Mouse (Mus musculus) stomach, embryonic 16.5 days (tissue): Measurements from ENCODE around the gene Fiz1. TPM values are rescaled to one million over a fixed set of nuclear protein-coding genes. Genes with fewer than 3 reads are reported as not detected.
"Not testable (repeated sequence)": the region's sequence is repeated elsewhere in the genome, so short reads cannot be mapped to it uniquely, and the experiment has no call there.

Source experiments
- ATAC-seq: fragments of 200-750 bp; cut with Nextera tagmentation; 2 replicates; pipeline ENCODE4 v1.8.0; 2017; ENCODE audit warnings: moderate number of reproducible peaks, moderate TSS enrichment; ENCODE audit not compliant: insufficient read depth, low FRiP score
- H3K27ac ChIP-seq: fragments of 300-500 bp; sonication (generic); 2 replicates; pipeline ENCODE4 v1.5.1; 2014; ENCODE audit warnings: low read length
- H3K27me3 ChIP-seq: fragments of 300-500 bp; sonication (generic); 2 replicates; pipeline ENCODE4 v1.6.1; 2014; ENCODE audit warnings: low read length, control low read depth, mixed read lengths; ENCODE audit not compliant: control insufficient read depth, insufficient read depth
- H3K36me3 ChIP-seq: fragments of 300-500 bp; sonication (generic); 2 replicates; pipeline ENCODE4 v1.6.1; 2014; ENCODE audit warnings: low read length; ENCODE audit not compliant: control insufficient read depth, insufficient read depth
- H3K4me1 ChIP-seq: fragments of 300-500 bp; sonication (generic); 2 replicates; pipeline ENCODE4 v1.6.1; 2014; ENCODE audit warnings: low read length, control low read depth, mixed read lengths; ENCODE audit not compliant: control insufficient read depth, insufficient read depth
- H3K4me2 ChIP-seq: fragments of 300-500 bp; sonication (generic); 2 replicates; pipeline ENCODE4 v1.6.1; 2014; ENCODE audit warnings: low read depth, low read length, mixed read lengths
- H3K4me3 ChIP-seq: fragments of 300-500 bp; sonication (generic); replicated peaks from 2 replicates; pipeline ENCODE4 v1.5.1; 2014; ENCODE audit warnings: mild to moderate bottlenecking, low read length
- H3K9ac ChIP-seq: fragments of 300-500 bp; sonication (generic); 2 replicates; pipeline ENCODE4 v1.6.1; 2014; ENCODE audit warnings: low read length
- H3K9me3 ChIP-seq: fragments of 300-500 bp; sonication (generic); replicated peaks from 2 replicates; pipeline ENCODE4 v1.6.1; 2016; ENCODE audit warnings: low read length, control low read depth; ENCODE audit not compliant: control insufficient read depth
- WGBS: fragments of 180-500 bp; shearing (Covaris S2); extraction: QIAGEN DNeasy Blood & Tissue Kit; methylation state at CpG from one replicate; pipeline ENCODE4 v1.1.7; 2014; 5-methylcytosine and 5-hydroxymethylcytosine counted together
- polyA plus RNA-seq: library from polyadenylated mRNA; unstranded; fragments of >200 nt; fragmentation: Nextera tagmentation; extraction: Ambion mirVana; gene quantifications from 2 replicates; pipeline ENCODE4 v1.2.1, GENCODE M21; 2015

The Fiz1 gene
- polyA plus RNA-seq, 1 experiment from 2014 or later: 22.6 TPM

DNA sequence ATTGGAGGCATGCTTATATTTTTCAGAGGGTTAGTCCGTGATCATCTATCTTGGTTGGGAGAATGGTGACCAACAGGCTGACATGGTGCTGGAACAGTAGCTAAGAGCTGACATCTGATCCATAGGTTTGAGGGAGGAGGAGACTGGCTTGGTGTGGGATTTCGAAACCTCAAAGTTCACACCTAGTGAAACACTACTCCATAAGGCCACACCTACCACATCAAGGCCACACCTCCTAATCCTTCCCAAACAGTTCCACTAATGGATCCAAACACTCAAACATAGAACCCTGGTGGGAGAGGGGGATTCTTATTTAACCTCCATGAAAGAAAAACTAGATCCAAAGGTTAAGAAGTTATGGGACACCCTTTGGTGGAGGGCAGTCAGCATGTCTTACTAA, 2.4 kb upstream of the Fiz1 start:
- Histone ChIP-seq H3K4me3 (no peak overlapping the region), H3K27ac (no peak overlapping the region), H3K9me3 (no peaks in the 10 kb centered on the region), H3K36me3 (peaks cover 7% of the 10 kb centered on the region), H3K4me2 (no peak overlapping the region), H3K9ac (no peak overlapping the region), H3K27me3 (no peaks in the 10 kb centered on the region), H3K4me1 (peaks cover 20% of the 10 kb centered on the region)
- 100% methylated on average over 2 of the region's 2 CpGs for WGBS
- no peak for ATAC-seq

DNA sequence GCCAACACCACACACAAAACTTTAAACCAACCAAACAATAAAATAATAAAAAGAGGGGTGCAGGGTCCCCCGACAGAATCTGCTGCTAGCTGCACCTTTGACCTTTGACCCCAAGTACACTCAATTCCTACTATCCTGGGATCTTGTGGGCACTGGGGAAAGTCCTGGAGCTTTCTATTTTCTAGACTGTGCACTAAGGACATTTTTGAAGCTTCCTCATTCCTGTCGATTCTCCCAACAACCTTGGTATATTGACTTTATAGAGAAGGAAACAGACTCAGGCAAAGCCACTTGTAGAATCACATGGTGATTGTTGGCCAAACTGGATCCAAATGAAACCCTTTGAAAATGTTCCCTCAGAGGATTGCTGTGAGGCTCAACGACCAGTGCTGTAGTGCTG, 1.6 kb upstream of the Fiz1 start:
- Histone ChIP-seq H3K9me3 (no peaks in the 10 kb centered on the region), H3K27ac (peak overlapping the region; percentile 95), H3K36me3 (peaks cover 16% of the 10 kb centered on the region), H3K9ac (peak overlapping the region; percentile 76), H3K4me2 (peak overlapping the region; percentile 63), H3K4me1 (peaks cover 12% of the 10 kb centered on the region), H3K4me3 (peak overlapping the region; percentile 83), H3K27me3 (no peaks in the 10 kb centered on the region)
- no peak for ATAC-seq
- WGBS: 55% methylated on average over 3 of the region's 3 CpGs

DNA sequence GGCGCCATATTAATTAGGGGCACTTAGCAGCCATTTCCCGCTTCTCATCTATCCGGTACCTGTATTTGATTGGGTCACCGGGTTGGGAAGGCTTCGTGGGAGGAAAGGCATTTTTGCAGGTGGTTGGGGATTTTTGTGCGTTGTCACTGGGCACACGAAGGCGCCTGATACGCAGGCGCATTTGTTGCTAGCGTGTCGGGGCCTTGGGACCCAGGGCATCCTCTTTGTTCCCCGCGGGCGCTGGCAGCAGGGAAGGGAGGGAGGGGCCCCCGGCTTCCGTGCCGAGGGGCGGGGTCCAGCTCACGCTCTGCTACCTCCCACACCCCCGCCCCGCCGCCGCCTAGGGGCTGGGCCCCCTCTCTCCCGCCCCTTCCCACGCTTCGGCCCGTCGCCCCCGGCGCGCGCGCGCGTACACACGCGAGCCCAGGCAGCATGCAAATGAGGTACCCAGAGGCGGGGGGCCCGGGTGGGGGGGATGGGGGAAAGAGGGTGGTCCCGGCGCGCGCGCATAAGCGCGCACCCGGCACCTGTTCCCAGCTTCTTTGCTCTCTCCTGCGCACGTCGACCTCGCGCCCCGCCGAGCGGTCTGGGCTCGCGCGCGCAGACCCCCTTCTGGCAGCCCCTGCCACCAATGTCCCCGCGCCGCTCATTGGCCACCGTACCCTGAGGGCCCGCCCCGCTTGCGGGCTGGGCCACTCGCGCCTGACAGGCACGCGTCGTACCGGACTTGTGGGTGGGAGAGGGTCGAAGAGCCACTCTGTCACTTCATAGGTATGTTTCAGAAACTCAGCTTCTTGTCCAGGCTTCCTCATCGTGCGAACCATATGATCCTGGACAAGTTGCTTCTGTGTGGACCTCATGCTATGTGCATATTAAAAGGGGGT, 863 bp upstream of the Fiz1 start, which contains the start of gene Gm44973:
Gene Gm44973, plus strand, starts transcription at position 379 of the 884 bp plus-strand sequence.
- H3K4me1 ChIP-seq: peaks cover 10% of the 10 kb centered on the region
- H3K27me3 ChIP-seq: no peaks in the 10 kb centered on the region
- H3K9me3 ChIP-seq: no peaks in the 10 kb centered on the region
- ATAC-seq: peak; percentile 84
- peak within 1 kb of the TSS; percentile 83 for H3K4me3 ChIP-seq
- peak within 1 kb of the TSS; percentile 63 for H3K4me2 ChIP-seq
- peak within 1 kb of the TSS; percentile 95 for H3K27ac ChIP-seq
- H3K9ac ChIP-seq: peak within 1 kb of the TSS; percentile 89
- H3K36me3 ChIP-seq: peaks cover 22% of the 10 kb centered on the region
- under 1% methylated on average over 59 of the region's 76 CpGs for WGBS

DNA sequence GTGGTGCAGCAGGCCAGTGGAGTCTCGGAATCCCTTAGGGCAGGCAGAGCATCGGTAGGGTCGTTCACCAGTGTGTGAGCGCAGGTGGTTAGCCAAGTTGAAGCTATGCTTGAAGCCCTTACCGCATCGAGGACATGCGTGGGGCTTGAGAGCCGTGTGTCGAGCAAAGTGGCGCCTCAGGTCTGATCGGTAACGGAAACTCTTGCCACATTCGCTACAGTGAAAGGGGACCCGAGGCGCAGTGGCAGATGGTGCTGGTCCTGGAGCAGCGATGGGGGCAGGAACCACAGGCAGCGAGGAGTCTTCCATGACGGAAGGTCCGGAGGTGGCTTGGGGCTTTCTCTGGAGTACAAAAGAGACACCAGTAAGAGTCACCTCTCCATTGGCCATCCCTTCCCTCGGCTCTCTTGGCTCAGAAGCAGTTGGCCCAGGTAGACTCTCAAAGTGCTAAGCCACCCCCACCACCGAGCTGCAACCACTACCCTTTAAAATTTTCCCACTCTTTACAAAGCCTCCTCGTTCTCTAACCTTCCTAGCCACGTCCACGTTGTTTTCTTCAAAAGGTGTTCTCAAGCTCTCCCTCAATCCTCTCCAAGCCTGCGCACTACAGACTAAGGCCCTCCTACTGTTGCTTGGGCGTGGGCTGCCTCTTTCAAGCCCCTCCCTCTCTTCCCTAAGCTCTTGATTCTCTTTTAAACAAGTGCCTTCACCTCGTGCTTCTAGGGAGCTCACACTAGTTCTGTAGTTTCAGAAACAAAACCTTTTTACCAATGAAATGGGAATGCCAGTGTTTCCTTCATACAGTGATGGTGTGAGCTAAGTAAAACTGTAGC, 1.6 kb downstream of the Fiz1 start:
- H3K27ac ChIP-seq: no peak overlapping the region
- no peak overlapping the region for H3K9ac ChIP-seq
- H3K4me1 ChIP-seq: peaks cover 5% of the 10 kb centered on the region
- ATAC-seq: no peak
- peak overlapping the region; percentile 55 for H3K4me2 ChIP-seq
- 87% methylated on average over 27 of the region's 27 CpGs for WGBS
- H3K4me3 ChIP-seq: 0 out of 2 replicates have a peak overlapping the region, but pooled peaks have one; percentile 83
- peaks cover 46% of the 10 kb centered on the region for H3K36me3 ChIP-seq
- H3K27me3 ChIP-seq: no peaks in the 10 kb centered on the region
- 0 out of 2 replicates have a peak, but pooled peaks cover 2% of the 10 kb centered on the region for H3K9me3 ChIP-seq

DNA sequence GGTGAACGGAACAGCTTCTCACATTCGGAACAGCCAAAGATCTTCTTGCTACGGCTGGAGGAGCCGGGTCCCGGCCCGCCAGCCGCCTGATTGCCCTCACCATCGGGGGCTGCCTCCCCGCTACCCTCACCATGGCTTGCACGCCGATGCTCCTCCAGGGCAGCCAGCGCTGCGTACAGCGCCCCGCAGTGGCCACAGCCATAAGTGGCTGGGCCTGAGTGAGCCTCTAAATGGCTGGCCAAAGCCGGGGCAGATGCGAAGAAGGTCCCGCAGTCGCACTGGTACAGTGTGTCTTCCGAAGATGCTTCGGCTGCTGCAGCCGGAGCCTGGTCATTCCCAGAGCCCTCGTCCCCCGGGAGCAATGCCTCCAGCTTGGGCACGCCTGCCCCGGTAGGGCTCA, 6.3 kb downstream of the Fiz1 start:
- Histone ChIP-seq H3K4me3 (no peak overlapping the region), H3K9me3 (0 out of 2 replicates have a peak, but pooled peaks cover 2% of the 10 kb centered on the region), H3K36me3 (peaks cover 58% of the 10 kb centered on the region), H3K4me2 (no peak overlapping the region), H3K27me3 (no peaks in the 10 kb centered on the region), H3K27ac (no peak overlapping the region), H3K9ac (no peak overlapping the region), H3K4me1 (no peaks in the 10 kb centered on the region)
- 97% methylated on average over 26 of the region's 26 CpGs for WGBS
- ATAC-seq: no peak

DNA sequence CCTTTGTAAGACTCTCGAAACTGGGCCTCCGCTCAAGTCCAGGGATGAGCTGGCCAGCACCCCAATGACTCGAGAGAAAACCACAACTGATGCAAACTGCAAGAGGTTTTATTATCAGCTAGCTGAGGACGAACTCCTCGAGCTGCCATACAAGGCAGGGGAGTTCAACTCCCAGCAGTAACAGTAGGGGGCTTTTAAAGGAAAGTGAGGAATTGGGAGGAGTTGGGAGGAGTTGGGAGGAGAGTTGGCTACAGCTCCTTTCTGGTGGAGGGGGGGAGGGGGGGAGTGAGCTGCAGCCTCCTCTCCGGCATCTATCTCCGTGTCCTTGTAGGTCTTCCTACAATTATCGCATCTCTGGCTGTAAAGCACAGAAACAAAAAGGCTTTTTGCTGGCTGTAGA, 11.6 kb downstream of the Fiz1 start:
- ATAC-seq, H3K4me2 ChIP-seq, H3K4me3 ChIP-seq, H3K27ac ChIP-seq, H3K9ac ChIP-seq, H3K9me3 ChIP-seq, H3K4me1 ChIP-seq, H3K27me3 ChIP-seq: not testable (repeated sequence)
- 69% methylated on average over 8 of the region's 8 CpGs for WGBS
- peaks cover 12% of the 10 kb centered on the region for H3K36me3 ChIP-seq

DNA sequence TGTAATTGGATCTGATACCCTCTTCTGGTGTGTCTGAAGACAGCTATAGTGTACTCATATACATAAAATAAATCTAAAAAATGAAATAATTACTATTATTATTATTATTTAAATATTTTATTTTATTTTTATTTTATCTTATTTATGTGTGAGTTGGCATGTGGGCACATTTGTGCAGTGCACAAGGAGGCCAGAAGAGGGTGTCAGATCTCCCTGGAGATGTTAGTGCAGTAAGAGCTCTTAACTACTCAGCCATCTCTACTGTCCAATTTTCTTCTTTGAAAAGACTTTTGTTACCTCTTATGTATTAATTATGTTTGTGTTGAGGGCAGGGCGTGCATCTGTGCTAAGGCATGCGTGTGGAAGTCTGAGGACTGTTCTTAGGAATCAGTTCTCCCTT, 14.6 kb downstream of the Fiz1 start:
- no peaks in the 10 kb centered on the region for H3K36me3 ChIP-seq
- H3K4me3 ChIP-seq: no peak overlapping the region
- no peak for ATAC-seq
- no peak overlapping the region for H3K9ac ChIP-seq
- H3K27me3 ChIP-seq: no peaks in the 10 kb centered on the region
- H3K27ac ChIP-seq: no peak overlapping the region
- no peaks in the 10 kb centered on the region for H3K9me3 ChIP-seq
- H3K4me1 ChIP-seq: peaks cover 12% of the 10 kb centered on the region
- WGBS: 64% methylated on average over 2 of the region's 2 CpGs
- no peak overlapping the region for H3K4me2 ChIP-seq

DNA sequence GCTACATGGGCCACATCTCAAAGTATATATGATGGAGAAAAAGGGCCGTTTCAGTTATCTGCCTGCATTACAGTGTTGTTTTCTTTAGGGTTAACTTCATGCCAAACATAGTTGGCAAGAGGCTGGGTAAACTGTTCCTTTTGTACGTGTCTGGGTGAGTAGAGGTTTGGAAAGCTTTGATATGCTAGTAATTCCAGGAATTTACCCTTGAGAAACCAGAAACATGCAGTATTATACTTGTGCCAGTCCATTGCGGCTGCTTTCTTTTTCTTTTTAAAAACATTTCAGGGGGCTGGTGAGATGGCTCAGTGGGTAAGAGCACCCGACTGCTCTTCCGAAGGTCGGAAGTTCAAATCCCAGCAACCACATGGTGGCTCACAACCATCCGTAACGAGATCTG, 17.6 kb downstream of the Fiz1 start:
- Histone ChIP-seq H3K4me2 (peak overlapping the region; percentile 77), H3K4me1 (peaks cover 16% of the 10 kb centered on the region), H3K27me3 (no peaks in the 10 kb centered on the region), H3K27ac (no peak overlapping the region), H3K9ac (no peak overlapping the region), H3K4me3 (no peak overlapping the region; the same call in 1 of the 2 replicates), H3K36me3 (peaks cover 15% of the 10 kb centered on the region), H3K9me3 (peaks cover 4% of the 10 kb centered on the region; the same call in 1 of the 2 replicates)
- WGBS: 58% methylated on average over 6 of the region's 8 CpGs
- no peak for ATAC-seq
